Mouse (Mus musculus) MEL (cell line): ENCODE data around the gene Olfr1428. TPM values are rescaled to one million over a fixed set of nuclear protein-coding genes. Genes with fewer than 3 reads are reported as not detected.

Experiments used
- DNase-seq: peaks from one replicate; pipeline ENCODE4 v3.0.0; 2011; ENCODE audit warnings: low read depth, low spot score
- H3K27ac ChIP-seq: 2 replicates; pipeline ENCODE4 v1.5.1; 2012; ENCODE audit warnings: low read depth, mild to moderate bottlenecking, control low read depth, low read length, moderate library complexity; ENCODE audit not compliant: control insufficient read depth
- H3K27me3 ChIP-seq, 2 experiments: fragments of 150-350 bp in 1 of 2; sonication (generic) in 1 of 2; 2 replicates each; pipeline ENCODE4 v1.6.1; 2012; ENCODE audit warnings: low read length in 2 of 2, mild to moderate bottlenecking in 2 of 2, improper control_type of control experiment in 1 of 2, moderate library complexity in 1 of 2; ENCODE audit not compliant: insufficient read depth in 2 of 2, control insufficient read depth in 1 of 2
- H3K36me3 ChIP-seq, 2 experiments: 2 replicates each; pipeline ENCODE4 v1.6.1; 2012 to 2014; ENCODE audit warnings: low read length in 2 of 2, improper control_type of control experiment in 1 of 2, inconsistent platforms in 1 of 2, mild to moderate bottlenecking in 1 of 2; ENCODE audit not compliant: insufficient read depth in 2 of 2, control insufficient read depth in 1 of 2
- H3K4me1 ChIP-seq, 2 experiments: fragments of 150-350 bp in 1 of 2; sonication (generic) in 1 of 2; 2 replicates each; pipeline ENCODE4 v1.6.1; 2012; ENCODE audit warnings: low read length in 2 of 2, improper control_type of control experiment in 1 of 2, mild to moderate bottlenecking in 1 of 2; ENCODE audit not compliant: insufficient read depth in 2 of 2, control insufficient read depth in 1 of 2
- H3K4me3 ChIP-seq, 2 experiments: fragments of 150-350 bp in 1 of 2; sonication (generic) in 1 of 2; 2 replicates each; pipeline ENCODE4 v1.5.1; 2012; ENCODE audit warnings: low read depth in 2 of 2, low read length in 2 of 2, mild to moderate bottlenecking in 2 of 2, moderate library complexity in 2 of 2, control low read depth in 1 of 2, improper control_type of control experiment in 1 of 2; ENCODE audit not compliant: control insufficient read depth in 1 of 2, insufficient read depth in 1 of 2
- H3K79me2 ChIP-seq: 2 replicates; pipeline ENCODE4 v1.6.1; 2012; ENCODE audit warnings: mild to moderate bottlenecking, low read length, moderate library complexity; ENCODE audit not compliant: control insufficient read depth, poor library complexity, insufficient read depth
- H3K9ac ChIP-seq: 2 replicates; pipeline ENCODE4 v1.6.1; 2012; ENCODE audit warnings: low read depth, mild to moderate bottlenecking, control low read depth, low read length, moderate library complexity; ENCODE audit not compliant: control insufficient read depth, poor library complexity, severe bottlenecking
- H3K9me3 ChIP-seq: fragments of 150-350 bp; sonication (generic); replicated peaks from 2 replicates; pipeline ENCODE4 v1.6.1; 2012; ENCODE audit warnings: mild to moderate bottlenecking, low read length, improper control_type of control experiment, moderate library complexity; ENCODE audit not compliant: insufficient read depth
- CHD1 ChIP-seq: IDR thresholded peaks from 2 replicates; pipeline ENCODE4 v1.6.1; 2012; ENCODE audit warnings: low read depth, mild to moderate bottlenecking, inconsistent platforms, low read length, improper control_type of control experiment
- CTCF ChIP-seq, 3 experiments: IDR thresholded peaks in 2 of 3; conservative IDR thresholded peaks in 1 of 3; 2 replicates each; pipeline ENCODE4 v1.5.1; 2011 to 2012; ENCODE audit warnings: low read length in 3 of 3, low read depth in 2 of 3, mild to moderate bottlenecking in 2 of 3, improper control_type of control experiment in 1 of 3, inconsistent platforms in 1 of 3, mixed read lengths in 1 of 3, moderate library complexity in 1 of 3; ENCODE audit not compliant: control insufficient read depth in 1 of 3, insufficient read depth in 1 of 3, poor library complexity in 1 of 3, severe bottlenecking in 1 of 3
- E2F4 ChIP-seq: IDR thresholded peaks from 2 replicates; pipeline ENCODE4 v1.6.1; 2011; ENCODE audit warnings: low read depth, low read length, improper control_type of control experiment, borderline replicate concordance
- GATA1 ChIP-seq: IDR thresholded peaks from 2 replicates; pipeline ENCODE4 v1.6.1; 2011; ENCODE audit warnings: low read depth, low read length, improper control_type of control experiment
- JUND ChIP-seq: IDR thresholded peaks from 2 replicates; pipeline ENCODE4 v1.6.1; 2011; ENCODE audit warnings: low read depth, mild to moderate bottlenecking, improper control_type of control experiment, low read length
- MEF2A ChIP-seq: IDR thresholded peaks from 2 replicates; pipeline ENCODE4 v1.6.1; 2014; ENCODE audit warnings: low read depth, mild to moderate bottlenecking, inconsistent platforms, low read length, improper control_type of control experiment; ENCODE audit not compliant: poor library complexity, insufficient replicate concordance, severe bottlenecking; ENCODE audit errors: extremely low read depth
- MXI1 ChIP-seq: IDR thresholded peaks from 2 replicates; pipeline ENCODE4 v1.6.1; 2011; ENCODE audit warnings: mild to moderate bottlenecking, low read depth, low read length, improper control_type of control experiment
- POLR2AphosphoS2 ChIP-seq: IDR thresholded peaks from 2 replicates; pipeline ENCODE4 v1.6.1; 2011; ENCODE audit warnings: low read length, improper control_type of control experiment
- RAD21 ChIP-seq: IDR thresholded peaks from 2 replicates; pipeline ENCODE4 v1.6.1; 2011; ENCODE audit warnings: mild to moderate bottlenecking, low read depth, low read length, improper control_type of control experiment
- SIN3A ChIP-seq: IDR thresholded peaks from 2 replicates; pipeline ENCODE4 v1.6.1; 2012; ENCODE audit warnings: low read length, improper control_type of control experiment, inconsistent platforms
- TCF12 ChIP-seq: IDR thresholded peaks from 2 replicates; pipeline ENCODE4 v1.6.1; 2014; ENCODE audit warnings: low read depth, mild to moderate bottlenecking, inconsistent platforms, low read length, improper control_type of control experiment, moderate library complexity
- UBTF ChIP-seq: IDR thresholded peaks from 2 replicates; pipeline ENCODE4 v1.6.1; 2012; ENCODE audit warnings: low read depth, mild to moderate bottlenecking, inconsistent platforms, low read length, improper control_type of control experiment, moderate library complexity, borderline replicate concordance; ENCODE audit not compliant: insufficient read depth
- USF1 ChIP-seq: IDR thresholded peaks from 2 replicates; pipeline ENCODE4 v1.6.1; 2014; ENCODE audit warnings: low read depth, mild to moderate bottlenecking, inconsistent platforms, low read length, improper control_type of control experiment, moderate library complexity
- USF2 ChIP-seq, 2 experiments: IDR thresholded peaks; 2 replicates each; pipeline ENCODE4 v1.6.1; 2011 to 2012; ENCODE audit warnings: improper control_type of control experiment in 2 of 2, low read length in 2 of 2, borderline replicate concordance in 1 of 2, inconsistent platforms in 1 of 2, low read depth in 1 of 2, mild to moderate bottlenecking in 1 of 2; ENCODE audit not compliant: insufficient read depth in 1 of 2
- ZMIZ1 ChIP-seq: IDR thresholded peaks from 2 replicates; pipeline ENCODE4 v1.6.1; 2012; ENCODE audit warnings: low read depth, mild to moderate bottlenecking, inconsistent platforms, low read length, improper control_type of control experiment, moderate library complexity
- ZNF384 ChIP-seq: IDR thresholded peaks from 2 replicates; pipeline ENCODE4 v1.6.1; 2012; ENCODE audit warnings: low read depth, mild to moderate bottlenecking, inconsistent platforms, low read length, improper control_type of control experiment
- polyA plus RNA-seq, 2 experiments: library from polyadenylated mRNA; stranded (reverse) in 1 of 2; unstranded in 1 of 2; fragments of >175 nt in 1 of 2; fragments of >200 nt in 1 of 2; gene quantifications; 2 replicates each; pipeline versions ENCODE4 v1.2.1 to v1.2.4; 2012; ENCODE audit warnings: low replicate concordance in 2 of 2, low read depth in 1 of 2; ENCODE audit not compliant: insufficient read length in 2 of 2, insufficient read depth in 1 of 2, missing spikeins in 1 of 2
- total RNA-seq: library from RNA; depleted of rRNA; stranded (reverse); fragments of 300-350 nt; gene quantifications from 2 replicates; pipeline ENCODE4 v1.2.3, GENCODE M21; 2012

Olfr1428 gene
- total and polyA plus RNA-seq, 3 experiments: not detected

DNA sequence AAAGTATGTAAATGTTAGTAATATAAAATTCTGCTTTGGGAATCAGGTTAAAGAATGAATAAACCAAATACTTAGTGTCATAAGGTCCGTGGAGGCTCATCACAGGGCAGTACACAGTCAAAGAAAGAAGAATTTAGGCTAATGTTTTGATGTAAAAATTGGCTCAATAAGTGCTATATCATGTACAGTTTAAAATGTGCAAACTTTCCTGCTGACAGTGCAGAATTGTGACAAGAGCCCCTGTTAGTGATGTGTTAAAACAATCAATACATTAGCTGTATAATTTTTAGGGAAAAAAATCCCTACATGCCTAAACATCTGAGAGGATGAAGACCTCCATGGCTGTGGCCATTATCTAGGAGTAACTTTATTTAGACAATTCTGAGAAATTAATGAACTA is 1.9 kb downstream of the Olfr1428 start:
- Histone ChIP-seq H3K9ac (no peak overlapping the region), H3K79me2 (no peaks in the 10 kb centered on the region), H3K4me3 (no peak overlapping the region), H3K27me3 (no peaks in the 10 kb centered on the region), H3K9me3 (no peaks in the 10 kb centered on the region), H3K4me1 (no peaks in the 10 kb centered on the region), H3K27ac (no peak overlapping the region), H3K36me3 (no peaks in the 10 kb centered on the region)
- TF ChIP-seq E2F4: no peak
- DNase-seq: no peak

DNA sequence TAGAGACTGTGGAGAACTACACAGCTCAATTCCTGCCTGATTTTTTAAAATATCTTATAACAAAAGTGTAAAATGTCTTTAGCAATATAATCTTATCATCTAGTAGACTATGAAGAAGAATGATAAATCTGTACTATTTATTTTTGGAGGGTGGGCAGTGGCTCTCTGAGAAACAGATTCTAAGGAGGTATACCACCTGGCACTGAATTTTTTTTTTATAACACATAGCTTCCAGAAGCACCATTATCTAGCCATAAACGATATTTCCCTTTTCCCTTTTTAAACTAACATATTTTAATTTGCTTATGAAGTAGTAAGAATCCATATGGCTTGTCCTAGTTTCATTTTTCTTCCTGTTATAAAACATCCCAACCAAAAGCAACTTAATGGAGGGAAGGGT is 11.2 kb downstream of the Olfr1428 start:
- H3K4me3 ChIP-seq: no peak overlapping the region
- H3K27ac ChIP-seq: no peak overlapping the region
- no peak for TF ChIP-seq ZMIZ1
- no peak for TF ChIP-seq POLR2AphosphoS2
- TF ChIP-seq JUND: no peak
- TF ChIP-seq MXI1: no peak
- TF ChIP-seq MEF2A: no peak
- TF ChIP-seq RAD21: no peak
- TF ChIP-seq SIN3A: no peak
- no peak for TF ChIP-seq TCF12
- no peak for TF ChIP-seq USF2 (IDR thresholded peaks at IDR 0.05; ENCODE audit: borderline replicate concordance in 1 of 2, insufficient read depth in 1 of 2, low read depth in 1 of 2, low read length in 2 of 2)
- TF ChIP-seq GATA1: no peak
- TF ChIP-seq USF1: no peak
- TF ChIP-seq, all 39 proteins: peak for 0
- DNase-seq: no peak
- no peaks in the 10 kb centered on the region for H3K79me2 ChIP-seq
- no peaks in the 10 kb centered on the region for H3K36me3 ChIP-seq
- H3K27me3 ChIP-seq: 0 out of 4 replicates have a peak, but pooled peaks cover 0 to 1% of the 10 kb centered on the region in 2 experiments
- no peaks in the 10 kb centered on the region for H3K4me1 ChIP-seq
- H3K9me3 ChIP-seq: no peaks in the 10 kb centered on the region
- H3K9ac ChIP-seq: no peak overlapping the region

DNA sequence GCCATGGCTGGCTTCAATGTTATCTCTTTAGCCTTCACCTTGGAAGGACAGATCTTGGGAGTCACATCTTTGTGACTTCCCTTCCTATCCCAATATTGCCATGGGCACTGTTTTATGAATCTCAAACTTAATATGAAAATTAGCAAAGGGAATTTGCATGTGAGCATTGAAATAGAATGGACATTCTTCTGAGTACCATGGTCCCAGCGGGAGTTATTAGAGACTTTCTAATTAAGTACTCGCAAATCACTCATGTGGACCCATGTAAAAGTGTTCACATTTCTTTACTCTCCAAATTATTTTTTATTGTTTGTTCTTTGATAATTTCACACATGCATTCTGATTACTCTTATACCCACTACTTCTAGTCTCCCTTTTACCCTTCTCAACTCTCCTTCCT is 12.5 kb downstream of the Olfr1428 start, which contains the start of gene Olfr1427:
Olfr1427 (minus strand) TSS at position 101 of the 400 bp plus-strand sequence.
- no peak for DNase-seq
- Histone ChIP-seq H3K9ac (no peak within 1 kb of the TSS), H3K27me3 (0 out of 4 replicates have a peak, but pooled peaks cover 0 to 1% of the 10 kb centered on the region in 2 experiments), H3K4me3 (no peak within 1 kb of the TSS), H3K9me3 (no peaks in the 10 kb centered on the region), H3K36me3 (no peaks in the 10 kb centered on the region), H3K79me2 (no peaks in the 10 kb centered on the region), H3K27ac (no peak within 1 kb of the TSS)
- TF ChIP-seq UBTF (no peak), ZNF384 (no peak), CTCF (IDR thresholded peaks at IDR 0.05 in 2 of 3, conservative IDR thresholded peaks at IDR 0.05 in 1 of 3; ENCODE audit: control insufficient read depth in 1 of 3, insufficient read depth in 1 of 3, low read depth in 2 of 3, low read length in 3 of 3, poor library complexity in 1 of 3, severe bottlenecking in 1 of 3) (no peak), CHD1 (no peak), USF1 (no peak), MEF2A (no peak)
- TF ChIP-seq, all 39 proteins: peak for 0
- H3K4me1 ChIP-seq: no peaks in the 10 kb centered on the region
